Mouse (Mus musculus) hindbrain, embryonic 13.5 days (tissue): ENCODE measurements around the gene 4930562C15Rik. TPM values are rescaled to one million over a fixed set of nuclear protein-coding genes. Genes with fewer than 3 reads are reported as not detected.

ENCODE experiments used
- ATAC-seq: fragments of 200-750 bp; cut with Nextera tagmentation; 2 replicates; pipeline ENCODE4 v1.8.0; 2017; ENCODE audit warnings: moderate TSS enrichment; ENCODE audit not compliant: low FRiP score
- H3K27ac ChIP-seq: fragments of 300-500 bp; sonication (generic); 2 replicates; pipeline ENCODE4 v1.5.1; 2015; ENCODE audit warnings: inconsistent platforms, mild to moderate bottlenecking, moderate library complexity
- H3K27me3 ChIP-seq: fragments of 300-500 bp; sonication (generic); 2 replicates; pipeline ENCODE4 v1.6.1; 2015; ENCODE audit warnings: mild to moderate bottlenecking, inconsistent platforms
- H3K36me3 ChIP-seq: fragments of 300-500 bp; sonication (generic); 2 replicates; pipeline ENCODE4 v1.6.1; 2015; ENCODE audit warnings: mild to moderate bottlenecking, inconsistent platforms
- H3K4me1 ChIP-seq: fragments of 300-500 bp; sonication (generic); replicated peaks from 2 replicates; pipeline ENCODE4 v1.6.1; 2015; ENCODE audit warnings: inconsistent platforms
- H3K4me2 ChIP-seq: fragments of 300-500 bp; sonication (generic); 2 replicates; pipeline ENCODE4 v1.6.1; 2015; ENCODE audit warnings: inconsistent platforms, mild to moderate bottlenecking, moderate library complexity
- H3K4me3 ChIP-seq: fragments of 300-500 bp; sonication (generic); 2 replicates; pipeline ENCODE4 v1.5.1; 2015; ENCODE audit warnings: mild to moderate bottlenecking, inconsistent platforms
- H3K9ac ChIP-seq: fragments of 300-500 bp; sonication (generic); 2 replicates; pipeline ENCODE4 v1.6.1; 2015; ENCODE audit warnings: mild to moderate bottlenecking, inconsistent platforms
- H3K9me3 ChIP-seq: fragments of 300-500 bp; sonication (generic); 2 replicates; pipeline ENCODE4 v1.6.1; 2016; ENCODE audit warnings: inconsistent platforms
- WGBS: fragments of 180-500 bp; shearing (Covaris S2); methylation state at CpG from one replicate; pipeline ENCODE4 v1.1.7; 2015; 5-methylcytosine and 5-hydroxymethylcytosine counted together
- polyA plus RNA-seq: library from polyadenylated mRNA; unstranded; fragments of >200 nt; fragmentation: Nextera tagmentation; extraction: Ambion mirVana; gene quantifications from 2 replicates; pipeline ENCODE4 v1.2.1, GENCODE M21; 2015

4930562C15Rik gene
- polyA plus RNA-seq, 1 experiment from 2014 or later, result 0.65 TPM

GRCm38 (mm10) chr16:4912907-4913782 lies 77.9 kb downstream of the 4930562C15Rik start:
- Histone ChIP-seq H3K36me3 (peaks cover 86% of the 10 kb centered on the region), H3K4me1 (0 out of 2 replicates have a peak, but pooled peaks cover 2% of the 10 kb centered on the region), H3K4me2 (no peak overlapping the region), H3K27me3 (no peaks in the 10 kb centered on the region), H3K9me3 (no peaks in the 10 kb centered on the region), H3K27ac (peak overlapping the region; percentile 63), H3K4me3 (no peak overlapping the region), H3K9ac (0 out of 2 replicates have a peak overlapping the region, but pooled peaks have one; percentile 19)
- no peak; the same call in 1 of the 2 replicates for ATAC-seq
- WGBS, result 75% methylated on average over 11 of the region's 11 CpGs

GRCm38 (mm10) chr16:4913783-4914735 lies 78.8 kb downstream of the 4930562C15Rik start:
- no peaks in the 10 kb centered on the region for H3K9me3 ChIP-seq
- peak overlapping the region; percentile 63; the same call in 1 of the 2 replicates for H3K27ac ChIP-seq
- 0 out of 2 replicates have a peak, but pooled peaks cover 2% of the 10 kb centered on the region for H3K4me1 ChIP-seq
- peaks cover 90% of the 10 kb centered on the region for H3K36me3 ChIP-seq
- peak; percentile 63 for ATAC-seq
- H3K27me3 ChIP-seq, result no peaks in the 10 kb centered on the region
- H3K4me3 ChIP-seq, result no peak overlapping the region
- H3K9ac ChIP-seq, result no peak overlapping the region
- no peak overlapping the region for H3K4me2 ChIP-seq
- WGBS, result 40% methylated on average over 12 of the region's 12 CpGs

- WGBS, result 92% methylated on average over 3 of the region's 3 CpGs
- no peak overlapping the region for H3K4me3 ChIP-seq
- H3K4me1 ChIP-seq, result 0 out of 2 replicates have a peak, but pooled peaks cover 2% of the 10 kb centered on the region
- no peak overlapping the region for H3K9ac ChIP-seq
- no peak for ATAC-seq
- H3K4me2 ChIP-seq, result no peak overlapping the region
- H3K9me3 ChIP-seq, result no peaks in the 10 kb centered on the region
- peaks cover 90% of the 10 kb centered on the region for H3K36me3 ChIP-seq
- no peaks in the 10 kb centered on the region for H3K27me3 ChIP-seq
- no peak overlapping the region for H3K27ac ChIP-seq
Observed at GRCm38 (mm10) chr16:4915931-4916330, 80.7 kb downstream of the 4930562C15Rik start.

- Histone ChIP-seq H3K27me3 (no peaks in the 10 kb centered on the region), H3K36me3 (peaks cover 84% of the 10 kb centered on the region)
Observed at GRCm38 (mm10) chr16:4916608-4917007, 81.4 kb downstream of the 4930562C15Rik start.

More at GRCm38 (mm10) chr16:4916608-4917007, 81.4 kb downstream of the 4930562C15Rik start:
- Histone ChIP-seq H3K9ac (no peak overlapping the region), H3K9me3 (no peaks in the 10 kb centered on the region), H3K4me1 (0 out of 2 replicates have a peak, but pooled peaks cover 2% of the 10 kb centered on the region), H3K4me2 (no peak overlapping the region), H3K27ac (no peak overlapping the region), H3K4me3 (no peak overlapping the region)
- WGBS, result 92% methylated on average over 2 of the region's 2 CpGs
- no peak for ATAC-seq

Other genes with a start within 250 kb of the 4930562C15Rik start
- gene Glis2, start 240.7 kb upstream of the 4930562C15Rik start, polyA plus RNA-seq, result 21.8 and 22.5 TPM in 2 replicates
- 169 and 188 TPM in 2 replicates for gene Pam16, start 210.4 kb upstream of the 4930562C15Rik start, polyA plus RNA-seq
- 6.3 and 7.3 TPM in 2 replicates for gene Vasn, start 195.5 kb upstream of the 4930562C15Rik start, polyA plus RNA-seq
- gene Dnaja3, start 195.4 kb upstream of the 4930562C15Rik start, polyA plus RNA-seq, result 52.7 and 54.8 TPM in 2 replicates
- 29.1 and 30.7 TPM in 2 replicates for gene Coro7, start 155.6 kb upstream of the 4930562C15Rik start, polyA plus RNA-seq
- 65.1 and 71.7 TPM in 2 replicates for gene Nmral1, start 116.1 kb upstream of the 4930562C15Rik start, polyA plus RNA-seq
- gene Hmox2, start 109.1 kb upstream of the 4930562C15Rik start, polyA plus RNA-seq, result 94.6 and 96.7 TPM in 2 replicates
- gene Cdip1, start 45.1 kb upstream of the 4930562C15Rik start, polyA plus RNA-seq, result 111 and 116 TPM in 2 replicates
- 53.7 and 54.1 TPM in 2 replicates for gene Ubald1, start 44.9 kb downstream of the 4930562C15Rik start, polyA plus RNA-seq
- 107 and 115 TPM in 2 replicates for gene Mgrn1, start 50.8 kb downstream of the 4930562C15Rik start, polyA plus RNA-seq
- 128 and 131 TPM in 2 replicates for gene Nudt16l1, start 103.3 kb downstream of the 4930562C15Rik start, polyA plus RNA-seq
- 73.4 and 77.6 TPM in 2 replicates for gene Anks3, start 128.8 kb downstream of the 4930562C15Rik start, polyA plus RNA-seq
- not detected in 2 replicates for gene Sept12, start 162.4 kb downstream of the 4930562C15Rik start, polyA plus RNA-seq
- 3.1 and 4.6 TPM in 2 replicates for gene Smim22, start 171.9 kb downstream of the 4930562C15Rik start, polyA plus RNA-seq
- gene Rogdi, start 178.1 kb downstream of the 4930562C15Rik start, polyA plus RNA-seq, result 153 and 161 TPM in 2 replicates
- gene Glyr1, start 214.4 kb downstream of the 4930562C15Rik start, polyA plus RNA-seq, result 206 and 209 TPM in 2 replicates
- gene Ubn1, start 214.6 kb downstream of the 4930562C15Rik start, polyA plus RNA-seq, result 16.0 and 16.3 TPM in 2 replicates